Mouse (Mus musculus) right cerebral cortex, adult 18-20 months (tissue): ENCODE results near the gene Lmbrd1.
"Not testable (repeated sequence)": the region's sequence is repeated elsewhere in the genome, so short reads cannot be mapped to it uniquely, and the experiment has no call there.

ENCODE experiments used
- DNase-seq: peaks from one replicate; pipeline ENCODE4 v3.0.0; 2022; ENCODE audit warnings: mixed read lengths

Gene Lmbrd1

DNA sequence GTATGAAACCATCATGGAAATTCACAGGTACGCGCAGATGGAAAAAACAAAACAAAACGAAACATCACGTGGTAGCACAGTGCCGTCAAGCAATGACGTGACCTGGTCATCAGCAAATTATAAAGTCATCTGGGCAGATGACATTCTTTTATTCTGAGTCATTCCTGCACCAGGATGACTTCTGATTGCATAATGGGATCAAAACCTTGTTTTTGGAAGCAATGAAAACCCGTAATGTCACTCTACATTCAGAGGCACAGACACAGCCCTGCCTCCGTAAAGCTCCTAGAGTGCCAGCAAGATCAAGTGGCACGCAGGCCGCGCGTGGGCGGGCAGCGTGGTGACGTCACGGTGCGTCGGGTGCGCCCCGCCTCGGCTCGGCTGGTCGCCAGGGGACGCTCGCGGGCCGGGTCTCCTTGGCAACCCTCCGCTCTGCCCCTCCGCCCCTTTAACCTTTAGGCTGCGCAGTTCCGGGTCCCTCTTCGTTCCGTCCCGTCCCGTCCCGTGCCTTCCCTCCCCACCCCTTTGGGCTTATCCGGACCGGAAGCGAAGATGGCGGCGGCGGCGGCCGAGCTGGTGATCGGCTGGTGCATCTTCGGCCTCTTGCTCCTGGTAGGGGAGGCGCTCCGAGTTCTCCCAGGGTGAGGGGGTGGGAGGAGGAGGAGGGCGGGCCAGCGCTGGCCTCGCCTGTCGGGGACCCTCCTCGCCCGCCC lies at the start of gene Lmbrd1:
TSS of gene Lmbrd1 (plus strand) at position 426 of the 713 bp plus-strand sequence.
- peak; percentile 95 for DNase-seq

DNA sequence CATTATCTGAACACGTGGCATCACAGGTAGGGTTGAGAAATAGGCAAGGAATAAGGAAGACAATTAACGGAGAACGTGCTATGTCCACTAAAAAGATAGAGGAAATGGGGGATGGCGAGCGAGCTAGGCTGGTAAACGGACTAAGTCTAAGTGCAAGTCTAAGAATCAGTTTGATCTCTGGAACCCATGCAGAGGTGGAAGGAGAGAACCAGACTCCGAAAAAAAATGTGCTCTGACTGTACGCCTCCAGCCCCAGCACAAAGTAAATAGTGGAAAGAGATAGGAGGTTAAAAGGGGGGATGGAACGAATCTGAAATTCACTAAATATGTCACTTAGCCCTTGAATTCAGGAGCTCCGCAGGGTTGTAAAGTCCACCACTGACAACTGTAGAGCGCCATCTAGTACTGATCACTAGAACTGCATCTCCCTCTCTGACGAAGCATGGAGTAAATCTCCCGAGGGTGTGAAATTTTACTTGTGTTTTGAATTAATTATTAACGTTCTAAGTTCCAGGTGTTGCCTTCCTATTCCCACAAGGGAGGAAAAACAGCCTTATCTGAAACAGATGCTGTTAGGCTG lies 44.8 kb upstream of the Lmbrd1 start:
- peak; percentile 34 for DNase-seq

DNA sequence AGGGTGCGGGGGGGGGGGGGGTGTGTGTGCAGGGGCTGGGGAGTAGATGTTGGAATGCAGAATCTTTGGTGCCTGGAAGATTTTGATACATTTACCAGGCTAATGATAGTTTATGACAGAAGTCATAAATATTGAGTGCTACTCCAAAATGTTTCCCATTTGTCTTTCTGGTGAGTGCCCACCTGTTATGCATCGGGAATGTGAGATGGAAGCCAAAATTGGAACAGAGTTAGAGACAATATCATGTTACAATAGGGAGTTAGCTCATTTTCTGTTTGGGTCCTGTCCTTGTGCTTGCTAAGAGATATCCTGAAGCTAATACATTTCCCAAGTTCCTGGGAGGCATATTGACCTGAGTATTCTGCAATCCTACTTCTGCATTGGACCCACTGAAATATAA lies 28.3 kb upstream of the Lmbrd1 start:
- no peak for DNase-seq

DNA sequence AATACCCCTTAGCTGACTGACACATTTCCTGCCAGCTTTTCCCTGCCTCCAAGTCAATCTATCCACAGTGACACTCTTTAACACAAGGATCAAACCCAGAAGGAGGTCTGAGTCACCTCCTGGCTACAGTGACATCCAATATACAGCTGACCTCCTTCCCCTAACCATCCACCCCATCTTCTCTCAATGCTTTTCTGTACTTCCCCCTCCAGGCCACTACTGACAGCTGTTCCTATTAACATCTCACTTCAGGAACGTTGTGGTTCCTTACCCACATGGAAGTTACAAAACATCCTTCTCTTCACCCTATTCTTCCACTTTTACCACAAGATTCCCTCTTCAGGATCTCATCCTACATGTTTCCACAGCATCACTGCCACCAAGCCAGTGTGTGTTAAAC lies 18.5 kb upstream of the Lmbrd1 start:
- DNase-seq = no peak

DNA sequence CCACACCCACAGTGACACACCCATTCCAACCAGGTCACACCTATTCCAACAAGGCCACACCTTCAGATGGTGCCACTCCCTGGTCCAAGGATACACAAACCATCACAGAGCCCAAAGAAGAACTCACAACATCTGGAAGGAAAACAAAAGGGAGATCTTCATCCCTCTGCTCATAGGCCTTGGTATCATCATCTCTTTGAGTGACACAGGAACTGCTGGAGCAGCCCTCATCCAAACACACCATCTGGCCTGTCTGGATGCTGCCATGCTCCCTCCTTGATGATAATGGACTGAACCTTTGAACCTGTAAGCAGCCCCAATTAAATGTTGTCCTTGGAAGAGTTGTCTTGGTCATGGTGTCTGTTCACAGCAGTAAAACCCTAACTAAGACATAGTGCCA lies 17.8 kb upstream of the Lmbrd1 start:
- not testable (repeated sequence) for DNase-seq

DNA sequence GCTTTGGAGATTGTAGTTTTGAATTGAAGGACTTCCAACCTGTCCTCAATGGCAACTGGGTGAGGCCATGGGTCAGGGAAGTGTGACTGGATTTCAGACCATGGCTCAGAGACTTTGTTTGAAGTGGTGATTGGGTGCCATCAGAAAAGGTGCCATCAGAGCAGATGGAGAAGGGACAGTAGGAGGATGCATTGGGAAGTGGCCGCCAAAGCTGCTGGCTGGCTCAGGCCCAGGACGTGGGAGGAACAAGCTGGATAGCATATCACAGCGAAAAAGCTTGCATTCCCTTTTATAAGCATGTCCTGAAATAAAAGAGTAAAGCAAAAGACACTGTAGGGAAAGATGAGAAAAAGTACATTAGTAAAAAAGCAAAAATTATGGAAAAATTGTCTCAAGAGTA lies 16.9 kb upstream of the Lmbrd1 start:
- peak; percentile 93 for DNase-seq

DNA sequence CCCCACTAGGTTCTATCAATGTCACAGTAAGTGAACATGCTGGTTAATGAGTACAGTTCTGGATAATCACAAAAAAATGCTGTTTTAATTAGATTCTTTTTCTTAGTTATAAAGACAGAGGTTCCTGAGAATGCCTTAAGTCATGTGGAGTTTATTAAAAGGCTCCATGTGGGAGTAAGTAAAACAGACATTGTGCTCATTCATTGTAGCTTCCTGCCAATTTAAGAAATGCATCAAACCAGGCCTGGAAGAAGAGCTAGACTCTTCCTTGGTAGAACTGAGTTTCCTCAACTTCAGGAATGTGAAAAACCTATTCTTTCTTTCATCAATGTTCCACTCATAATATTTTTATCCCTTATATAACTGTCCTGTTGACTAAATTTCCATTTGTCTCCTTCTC lies 14.3 kb upstream of the Lmbrd1 start:
- no peak for DNase-seq

DNA sequence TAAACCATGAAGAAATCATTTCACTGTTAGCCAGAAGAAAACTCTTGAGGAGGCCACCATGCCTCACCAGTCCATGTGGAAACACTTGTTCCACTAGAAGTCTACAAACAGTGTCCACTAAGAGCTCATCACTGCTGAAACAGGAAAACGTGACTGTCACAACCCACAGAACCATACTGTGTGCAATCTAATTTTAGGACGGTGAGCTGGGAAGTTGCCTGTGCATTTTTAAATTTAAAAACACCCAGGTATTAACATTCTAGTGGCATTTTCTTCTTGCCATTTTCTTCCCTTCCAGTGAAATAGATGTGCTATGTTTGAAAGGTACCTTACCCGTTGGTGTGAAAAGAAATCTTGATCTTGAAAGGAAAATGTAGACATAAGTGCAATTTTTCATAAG lies 5.2 kb upstream of the Lmbrd1 start:
- DNase-seq = peak; percentile 20

DNA sequence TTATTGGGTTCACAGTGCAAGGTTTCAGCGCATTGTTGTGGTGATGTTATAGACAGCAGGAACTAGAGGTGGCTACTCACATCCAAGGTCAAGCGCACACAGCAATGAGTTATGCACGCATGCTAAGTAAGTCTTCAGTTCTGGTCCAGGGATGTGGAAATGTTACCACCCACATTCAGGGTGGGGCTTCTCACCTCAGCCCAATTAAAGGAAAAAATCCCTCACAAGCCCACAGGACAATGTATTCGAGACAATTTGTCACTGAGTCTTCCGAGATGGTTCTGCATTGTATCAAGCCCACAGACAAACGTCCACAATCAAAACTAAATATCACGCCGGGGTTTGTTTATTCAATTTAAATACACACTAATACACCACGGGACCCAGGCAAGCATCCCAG lies 724 bp upstream of the Lmbrd1 start:
- no peak for DNase-seq

DNA sequence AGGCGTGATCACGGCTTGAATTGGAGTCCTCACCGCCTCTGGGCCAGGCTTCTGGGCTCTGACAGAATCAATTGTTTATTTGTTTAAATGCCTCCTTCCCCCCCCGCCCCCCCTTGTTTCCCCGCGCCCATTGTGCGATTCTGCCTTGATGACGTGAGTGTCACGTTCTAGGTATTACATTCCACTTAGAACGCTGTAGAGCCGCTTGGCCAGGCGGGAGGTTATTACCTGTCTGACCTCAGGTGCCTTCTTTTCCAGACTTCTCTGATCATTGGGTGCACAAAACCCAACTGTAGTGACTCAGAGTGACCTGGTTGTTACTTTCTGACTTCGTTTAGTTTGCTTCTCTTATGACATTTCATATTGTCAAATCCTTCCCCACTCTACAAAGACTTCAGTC lies 641 bp downstream of the Lmbrd1 start:
- no peak for DNase-seq

DNA sequence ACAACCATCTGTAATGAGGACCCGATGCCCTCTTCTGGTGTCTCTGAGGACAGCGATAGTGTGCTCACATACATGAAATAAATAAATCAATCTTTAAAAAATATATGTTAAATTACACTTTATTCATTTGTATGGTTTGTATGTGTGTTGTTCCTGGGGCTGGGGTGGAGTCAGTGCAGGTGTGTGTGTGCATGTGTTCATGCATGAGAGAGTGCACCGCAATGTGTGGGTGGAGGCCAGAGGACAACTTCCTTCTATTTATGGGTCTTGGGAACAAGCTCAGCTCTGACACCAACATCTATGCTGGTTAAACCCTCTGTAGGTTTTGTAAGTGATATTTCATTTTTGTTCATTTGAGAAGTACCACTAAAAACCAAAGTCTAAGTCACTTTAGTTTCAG lies 2.6 kb downstream of the Lmbrd1 start:
- DNase-seq = no peak

DNA sequence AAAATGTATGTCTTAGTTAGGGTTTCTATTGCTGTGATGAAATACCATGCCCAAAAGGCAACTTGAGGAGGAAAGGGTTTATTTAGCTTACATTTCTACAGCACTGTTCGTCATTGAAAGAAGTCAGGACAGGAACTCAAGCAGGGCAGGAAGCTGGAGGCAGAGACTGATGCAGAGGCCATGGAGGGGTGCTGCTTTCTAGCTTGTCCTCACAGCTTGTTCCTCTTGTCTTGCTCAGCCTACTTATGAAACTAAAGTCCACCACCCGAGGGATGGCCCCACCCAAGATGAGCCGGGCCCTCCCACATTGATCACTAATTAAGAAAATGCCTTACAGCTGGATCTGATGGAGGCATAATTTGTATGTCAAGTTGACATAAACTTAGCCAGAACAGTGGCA lies 3.5 kb downstream of the Lmbrd1 start:
- no peak for DNase-seq

DNA sequence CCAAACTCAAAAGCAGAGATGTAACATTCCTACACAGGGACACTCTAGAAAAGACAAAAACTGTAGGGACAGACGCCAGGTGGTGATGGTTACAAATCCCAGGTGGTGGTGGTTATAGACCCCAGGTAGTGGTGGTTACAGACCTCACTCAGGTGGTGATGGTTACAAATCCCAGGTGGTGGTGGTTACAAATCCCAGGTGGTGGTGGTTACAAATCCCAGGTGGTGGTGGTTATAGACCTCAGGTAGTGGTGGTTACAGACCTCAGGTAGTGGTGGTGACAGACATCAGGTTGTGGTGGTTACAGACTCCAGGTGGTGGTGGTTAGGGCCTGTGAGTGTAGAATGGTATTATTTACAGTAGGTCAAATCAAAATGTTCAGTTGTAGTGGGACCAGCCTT lies 5.5 kb downstream of the Lmbrd1 start:
- DNase-seq = no peak

DNA sequence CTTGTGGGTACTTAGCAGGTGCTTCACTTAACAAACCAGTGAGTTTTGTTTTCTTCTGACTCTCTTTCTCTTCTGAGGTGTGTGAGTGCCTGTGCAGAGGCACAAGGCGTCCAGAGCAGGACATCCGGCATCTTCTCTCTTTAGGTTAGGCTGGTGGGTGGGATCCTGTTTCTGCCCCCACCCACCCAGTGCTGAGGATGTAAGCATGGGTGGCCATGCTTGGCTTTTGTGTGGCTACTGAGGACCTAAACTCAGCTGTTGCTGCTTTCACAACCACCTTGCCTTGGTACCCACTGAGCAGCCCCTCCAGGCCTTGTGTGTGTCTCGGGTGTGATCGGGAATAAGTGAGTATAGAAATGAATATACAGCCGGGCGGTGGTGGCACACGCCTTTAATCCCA lies 7.2 kb downstream of the Lmbrd1 start:
- no peak for DNase-seq

DNA sequence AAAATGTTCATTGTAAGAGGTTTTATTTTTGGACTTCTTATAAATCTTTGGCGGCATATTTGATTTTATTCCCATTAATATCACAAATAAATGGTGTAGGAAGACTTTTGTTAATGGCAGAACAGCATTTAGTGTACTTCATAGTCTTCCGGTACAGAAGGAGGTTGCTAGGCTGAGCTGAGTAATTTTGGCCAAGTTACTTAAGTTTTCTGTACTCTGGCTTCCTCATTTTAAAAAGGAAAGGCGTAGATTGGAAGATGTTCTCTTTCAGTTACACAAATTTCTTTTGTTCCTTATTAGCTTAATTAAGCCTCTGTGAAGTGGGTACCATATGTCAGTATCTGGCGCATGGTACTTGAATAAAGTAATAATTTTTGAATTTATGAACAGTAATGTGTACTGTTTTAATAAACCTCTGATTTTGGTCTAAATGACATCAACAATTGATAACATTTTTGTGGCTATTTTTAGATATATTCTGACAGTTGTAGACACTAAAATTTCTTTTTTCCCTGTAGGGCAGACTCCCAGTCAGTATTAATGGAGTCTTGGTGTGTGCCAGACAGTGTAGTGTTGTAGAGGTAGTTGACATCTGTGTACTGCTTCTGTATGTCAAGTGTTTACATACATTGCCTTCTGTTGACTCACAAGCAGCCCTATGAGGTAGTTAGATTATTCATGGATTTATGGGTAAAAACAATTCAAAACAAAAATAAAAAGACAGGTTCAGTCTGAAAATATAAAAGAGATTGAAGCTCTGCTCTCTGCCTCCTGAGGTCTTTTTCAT lies 8.0 kb downstream of the Lmbrd1 start:
- DNase-seq = no peak

DNA sequence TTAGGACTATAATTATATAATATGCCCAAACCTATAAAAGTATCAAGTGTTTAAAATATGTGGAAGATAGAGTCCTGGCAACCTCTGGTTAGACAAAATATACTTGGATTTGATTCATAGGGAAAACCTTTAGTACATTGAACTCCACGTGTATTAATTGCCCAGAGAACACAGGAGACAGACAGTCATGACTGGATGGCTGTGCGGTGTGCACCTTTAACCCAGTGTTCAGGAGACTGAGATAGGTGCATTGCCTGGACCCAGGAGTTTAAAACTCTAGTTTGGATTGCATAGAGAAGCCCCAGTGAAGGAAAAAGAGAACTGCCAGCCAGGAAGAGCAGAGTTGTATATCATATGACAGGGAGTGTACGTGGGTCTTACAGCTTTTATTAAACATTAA lies 19.2 kb downstream of the Lmbrd1 start:
- no peak for DNase-seq

DNA sequence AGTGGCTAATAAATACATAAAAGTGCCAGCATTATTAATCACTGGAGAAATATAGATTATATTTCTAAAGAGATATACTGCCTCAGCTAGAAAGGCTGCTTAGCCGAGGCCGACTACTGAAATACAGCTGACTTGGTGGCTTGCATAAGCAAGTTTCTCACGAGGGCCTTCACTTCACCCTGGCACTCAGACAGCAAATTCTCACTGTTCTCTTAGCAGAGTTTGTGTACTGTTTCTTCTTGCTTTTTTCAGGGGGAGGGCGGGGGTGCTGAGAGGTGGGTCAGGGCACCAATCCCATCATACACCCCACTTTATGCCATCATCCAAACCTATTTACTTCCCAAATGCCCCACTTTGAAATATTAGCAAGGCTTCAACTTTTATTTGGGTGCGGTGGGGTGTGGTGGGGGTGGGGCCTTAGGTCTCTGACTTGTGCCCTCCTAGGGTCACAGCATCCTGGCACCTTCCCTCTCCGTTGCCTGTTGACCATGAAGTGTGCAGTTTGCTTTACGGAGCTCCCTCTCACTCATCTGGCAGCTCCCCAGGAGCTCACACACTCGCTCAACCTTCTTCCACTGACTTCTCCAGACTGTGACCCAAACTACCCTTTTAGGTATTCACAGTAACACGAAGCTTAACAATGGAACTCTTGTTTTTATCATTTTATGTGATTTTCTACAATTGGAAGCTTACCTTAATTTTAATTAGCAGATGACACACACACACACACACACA lies 19.9 kb downstream of the Lmbrd1 start:
- no peak for DNase-seq

DNA sequence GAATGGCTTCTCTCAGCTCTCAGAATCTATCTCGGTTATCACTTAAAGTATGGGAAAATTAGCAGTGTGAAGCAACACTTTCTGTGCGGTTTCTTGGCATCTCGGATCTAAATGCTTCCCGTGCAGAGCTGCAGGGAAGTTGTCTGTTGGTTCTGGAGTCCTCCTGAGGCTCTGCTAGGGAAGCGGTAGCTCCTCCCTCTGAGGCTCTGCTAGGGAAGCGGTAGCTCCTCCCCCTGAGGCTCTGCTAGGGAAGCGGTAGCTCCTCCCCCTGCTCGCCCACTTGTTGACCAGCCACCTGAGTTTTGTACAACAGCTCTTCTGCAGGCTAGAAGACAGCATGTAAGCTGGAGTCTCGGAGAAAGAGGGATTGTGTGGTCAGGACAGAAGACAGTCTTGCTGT lies 20.9 kb downstream of the Lmbrd1 start:
- no peak for DNase-seq

DNA sequence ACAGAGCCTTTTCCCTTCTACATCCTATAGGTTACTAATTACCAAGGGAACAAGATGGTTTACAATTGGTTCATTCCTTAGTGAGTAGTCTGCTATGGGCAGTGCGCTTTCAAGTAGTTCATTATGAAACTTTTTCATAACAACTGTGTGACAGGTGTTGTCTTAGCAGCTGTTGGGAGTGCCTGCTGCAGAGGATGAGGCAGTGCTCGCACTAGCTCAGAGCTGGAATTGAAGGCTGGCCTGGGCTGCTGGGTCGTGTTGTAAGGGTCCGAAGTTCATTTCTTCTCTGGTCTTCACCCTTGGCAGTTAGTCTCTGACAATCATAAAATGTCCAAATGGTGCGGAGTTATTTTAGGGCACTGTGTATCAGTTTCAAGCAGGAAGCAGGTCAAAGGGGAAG lies 21.8 kb downstream of the Lmbrd1 start:
- DNase-seq = no peak

DNA sequence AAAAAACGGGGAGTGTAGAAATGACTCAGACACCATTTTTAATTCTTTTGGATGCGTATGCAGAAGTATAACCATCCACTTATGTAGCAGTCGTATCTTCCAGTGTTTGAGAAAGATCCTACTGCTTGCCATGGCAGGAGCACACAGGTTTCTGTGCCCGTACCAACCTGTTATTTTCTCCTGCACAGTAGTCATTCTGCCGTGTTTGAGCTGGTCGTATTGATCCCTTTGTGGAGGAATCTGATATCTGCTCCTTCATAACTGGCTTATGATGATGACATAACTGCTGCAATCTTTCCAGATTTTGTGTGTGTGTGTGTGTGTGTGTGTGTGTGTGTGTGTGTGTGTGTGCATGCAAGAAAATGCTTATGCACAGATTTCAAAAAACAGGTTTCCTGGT lies 25.4 kb downstream of the Lmbrd1 start:
- no peak for DNase-seq

DNA sequence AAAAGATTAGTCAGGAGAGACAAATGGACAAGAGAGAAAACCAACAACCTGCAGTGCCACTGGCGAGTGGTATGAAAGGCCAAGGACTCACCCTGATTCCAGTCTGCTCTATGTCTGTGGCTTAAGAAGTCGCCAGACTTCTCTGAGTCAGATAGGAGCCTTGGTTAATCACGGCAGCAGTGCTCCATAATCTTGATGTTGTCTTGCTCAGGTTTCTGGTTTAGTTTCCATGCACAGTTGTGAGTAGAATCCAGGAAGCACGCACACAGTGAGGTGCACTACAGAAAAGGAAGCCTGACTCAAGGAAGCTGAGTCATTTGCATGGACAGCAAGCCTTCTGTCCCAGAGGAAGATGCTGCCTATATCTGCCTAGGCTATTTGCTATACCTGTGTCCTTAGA lies 37.9 kb downstream of the Lmbrd1 start:
- no peak for DNase-seq

DNA sequence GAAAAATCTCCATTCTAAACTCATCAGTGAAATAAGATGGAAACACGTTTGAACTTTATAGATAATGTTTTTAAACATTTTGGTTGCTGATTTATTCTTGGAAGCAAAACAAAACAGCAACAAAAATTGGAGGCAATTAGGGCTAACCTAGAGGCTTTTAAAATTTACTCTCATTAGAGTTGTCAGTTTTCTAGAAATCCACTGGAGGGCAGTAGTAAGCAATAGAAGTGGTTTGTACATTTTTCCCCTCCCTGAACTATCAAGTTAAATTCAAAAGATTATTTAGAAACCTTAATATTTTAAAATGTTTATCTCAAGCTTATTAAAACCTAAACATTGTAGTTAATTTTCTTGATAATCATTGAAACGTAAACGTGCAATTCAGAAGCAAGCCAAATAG lies 41.2 kb downstream of the Lmbrd1 start:
- DNase-seq = no peak

DNA sequence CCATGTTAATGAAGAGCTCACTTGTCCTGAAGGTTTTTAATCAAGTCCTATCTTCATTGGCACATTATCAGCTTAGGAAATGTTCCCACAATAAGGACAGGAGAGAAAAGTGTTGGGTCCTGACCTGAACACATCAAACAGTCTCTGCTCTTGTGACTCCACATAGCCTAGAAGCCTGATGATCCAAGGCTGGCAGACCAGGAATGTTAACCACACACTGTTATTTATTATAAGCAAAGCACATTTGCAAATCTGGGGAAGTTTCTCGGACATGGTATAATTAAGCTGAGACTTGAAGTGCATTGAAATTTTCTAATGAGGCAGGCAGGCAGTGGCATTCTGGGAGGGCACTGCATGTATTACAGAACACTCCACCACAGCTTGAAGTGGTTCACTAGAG lies 41.8 kb downstream of the Lmbrd1 start:
- DNase-seq = no peak

DNA sequence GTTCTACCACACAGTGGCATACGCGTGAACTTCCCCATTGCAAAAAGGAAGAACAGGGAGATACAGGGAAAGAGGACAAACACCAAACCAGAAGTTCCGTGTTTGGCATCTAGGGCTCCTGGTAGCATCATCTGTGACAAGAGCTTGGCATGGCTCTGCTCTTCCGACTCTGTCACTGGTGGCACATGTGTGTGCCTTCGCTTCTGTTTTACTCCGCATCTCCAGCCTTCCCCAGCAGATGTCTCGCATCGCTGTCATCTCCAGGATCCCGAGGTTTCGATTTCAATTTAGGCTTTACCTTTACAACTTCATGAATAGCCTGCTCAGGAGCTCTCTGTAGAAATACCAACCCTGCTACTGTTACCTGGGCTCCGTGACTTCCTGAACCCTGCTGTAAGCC lies 51.4 kb downstream of the Lmbrd1 start:
- no peak for DNase-seq
